In genomic region chr7:67135140-67135539, GRCm38 (mm10) we compare ENCODE assay signal across 32 mouse cellular contexts.
A peak's percentile ranks its signal among the peaks of the same experiment; 100 is the strongest.
DNase-seq lines count a peak whose midpoint lies in the region; ATAC-seq lines count a peak whose summit lies in the region.
"Had no signal": no experiment of that assay in that cellular context is flagged by ENCODE, and none has a peak within 500 bp of the region (broad histone marks: within the 10 kb centered on the region; RNA-seq: fewer than 3 reads in every experiment).

No protein-coding gene starts in this region.

- H3K27me3 ChIP-seq in embryonic facial prominence, embryonic 14.5 days (replicated peaks; ENCODE audit: control insufficient read depth, insufficient read depth, low read length) = no peaks in the 10 kb centered on the region
- H3K27me3 ChIP-seq in embryonic facial prominence, embryonic 10.5 days (replicated peaks; ENCODE audit: low read depth, poor library complexity, severe bottlenecking) = no peaks in the 10 kb centered on the region
- no peaks in the 10 kb centered on the region for H3K27me3 ChIP-seq in heart, embryonic 11.5 days (ENCODE audit: control insufficient read depth, insufficient read depth, low read length)
- H3K27me3 ChIP-seq: embryonic facial prominence, embryonic 15.5 days; forebrain, embryonic 12.5 days; hindbrain, embryonic 13.5 days; limb, embryonic 12.5 days; liver, embryonic 12.5 days; midbrain, embryonic 13.5 days; neural tube, embryonic 13.5 days had no signal

- H3K4me1 ChIP-seq in embryonic facial prominence, embryonic 14.5 days (ENCODE audit: control insufficient read depth, insufficient read depth, low read length) = peaks cover 4% of the 10 kb centered on the region; the same call in 1 of the 2 replicates
- H3K4me1 ChIP-seq in embryonic facial prominence, embryonic 10.5 days = no peaks in the 10 kb centered on the region
- H3K4me1 ChIP-seq in heart, embryonic 11.5 days (ENCODE audit: control insufficient read depth, insufficient read depth, low read length) = peaks cover 20% of the 10 kb centered on the region
- H3K4me1 ChIP-seq: embryonic facial prominence, embryonic 15.5 days; forebrain, embryonic 12.5 days; hindbrain, embryonic 13.5 days; liver, embryonic 12.5 days; megakaryocyte, embryonic 14.5 days; midbrain, embryonic 13.5 days; neural tube, embryonic 13.5 days had no signal

- ATAC-seq in embryonic facial prominence, embryonic 14.5 days (ENCODE audit: low read depth) = no peak
- ATAC-seq in heart, embryonic 11.5 days (replicated peaks; ENCODE audit: insufficient number of reproducible peaks, low FRiP score, low TSS enrichment) = no peak
- peak; percentile 95 for ATAC-seq in granulocyte monocyte progenitor cell, adult 5-6 weeks (replicated peaks; ENCODE audit: poor library complexity, severe bottlenecking)
- ATAC-seq: intestine, postnatal 0 days; liver, embryonic 12.5 days; liver, postnatal 0 days; midbrain, embryonic 13.5 days had no signal

- H3K4me2 ChIP-seq in embryonic facial prominence, embryonic 14.5 days (ENCODE audit: low read depth, low read length) = no peak overlapping the region
- H3K4me2 ChIP-seq in heart, embryonic 11.5 days = no peak overlapping the region
- H3K4me2 ChIP-seq: embryonic facial prominence, embryonic 15.5 days; forebrain, embryonic 12.5 days; hindbrain, embryonic 13.5 days; limb, embryonic 12.5 days; liver, embryonic 12.5 days; midbrain, embryonic 13.5 days; neural tube, embryonic 13.5 days had no signal

- no peak overlapping the region for H3K9ac ChIP-seq in embryonic facial prominence, embryonic 14.5 days (ENCODE audit: low read depth, low read length)
- no peak overlapping the region for H3K9ac ChIP-seq in heart, embryonic 11.5 days (ENCODE audit: low read depth, low read length)
- H3K9ac ChIP-seq: embryonic facial prominence, embryonic 15.5 days; forebrain, embryonic 12.5 days; hindbrain, embryonic 13.5 days; limb, embryonic 12.5 days; liver, embryonic 12.5 days; liver, postnatal 0 days; midbrain, embryonic 13.5 days; neural tube, embryonic 13.5 days had no signal

- intact Hi-C loops in heart, postnatal 10 days (cut with DNase I) = no loop called here

- DNase-seq in embryonic facial prominence, embryonic 14.5 days (ENCODE audit: low spot score) = peak; percentile 24
- no peak for DNase-seq in embryonic facial prominence, embryonic 10.5 days (ENCODE audit: low spot score)
- DNase-seq in heart, postnatal 10 days = no peak
- peak; percentile 30 for DNase-seq in brain, adult 2 months (ENCODE audit: low read depth, low spot score)
- no peak for DNase-seq in embryo, embryonic 10 days (ENCODE audit: low spot score)
- DNase-seq in adrenal gland, adult 2 months = no peak
- DNase-seq: adrenal gland, postnatal 25 days; cerebellum, adult 8-10 months; cerebellum, postnatal 25 days; gastrocnemius, adult 2 months; gastrocnemius, postnatal 36 days; heart, postnatal 4 days; kidney, adult 9 months; kidney, postnatal 14 days; liver, postnatal 0 days; right cerebral cortex, postnatal 4 days; thymus, adult 18-20 months; thymus, postnatal 25 days had no signal

- no peak overlapping the region for H3K4me3 ChIP-seq in embryonic facial prominence, embryonic 14.5 days (ENCODE audit: low read depth, low read length)
- H3K4me3 ChIP-seq in embryonic facial prominence, embryonic 10.5 days = no peak overlapping the region
- H3K4me3 ChIP-seq in heart, embryonic 11.5 days (ENCODE audit: low read depth, low read length) = no peak overlapping the region
- H3K4me3 ChIP-seq: embryonic facial prominence, embryonic 15.5 days; forebrain, embryonic 12.5 days; gastrocnemius, adult 2 months; hindbrain, embryonic 13.5 days; left cerebral cortex, adult 2 months; limb, embryonic 12.5 days; liver, embryonic 12.5 days; megakaryocyte, embryonic 14.5 days; midbrain, embryonic 13.5 days; neural tube, embryonic 13.5 days had no signal

- no peak overlapping the region for H3K27ac ChIP-seq in embryonic facial prominence, embryonic 14.5 days (replicated peaks; ENCODE audit: low read depth, low read length)
- H3K27ac ChIP-seq in embryonic facial prominence, embryonic 10.5 days (replicated peaks) = no peak overlapping the region
- H3K27ac ChIP-seq in heart, embryonic 11.5 days (ENCODE audit: low read depth, low read length) = peak overlapping the region; percentile 35; the same call in 1 of the 2 replicates
- H3K27ac ChIP-seq: embryonic facial prominence, embryonic 15.5 days; forebrain, embryonic 12.5 days; gastrocnemius, adult 2 months; hindbrain, embryonic 13.5 days; left cerebral cortex, adult 2 months; limb, embryonic 12.5 days; liver, embryonic 12.5 days; midbrain, embryonic 13.5 days; neural tube, embryonic 13.5 days; stomach, postnatal 0 days had no signal

- H3K36me3 ChIP-seq in embryonic facial prominence, embryonic 14.5 days (ENCODE audit: control insufficient read depth, insufficient read depth, low read length) = no peaks in the 10 kb centered on the region
- H3K36me3 ChIP-seq in embryonic facial prominence, embryonic 10.5 days (replicated peaks) = no peaks in the 10 kb centered on the region
- H3K36me3 ChIP-seq in heart, embryonic 11.5 days (ENCODE audit: control insufficient read depth, insufficient read depth, low read length) = no peaks in the 10 kb centered on the region
- H3K36me3 ChIP-seq: embryonic facial prominence, embryonic 15.5 days; forebrain, embryonic 12.5 days; G1E; hindbrain, embryonic 13.5 days; limb, embryonic 12.5 days; liver, embryonic 12.5 days; midbrain, embryonic 13.5 days; neural tube, embryonic 13.5 days had no signal

- WGBS in embryonic facial prominence, embryonic 14.5 days = 43% methylated on average over 2 of the region's 2 CpGs
- WGBS in embryonic facial prominence, embryonic 10.5 days = 82% methylated on average over 2 of the region's 2 CpGs
- 25% methylated on average over 2 of the region's 2 CpGs for WGBS in heart, embryonic 11.5 days (ENCODE audit: insufficient replicate concordance)

- H3K9me3 ChIP-seq in embryonic facial prominence, embryonic 14.5 days (ENCODE audit: control insufficient read depth, low read length) = no peaks in the 10 kb centered on the region
- H3K9me3 ChIP-seq in embryonic facial prominence, embryonic 10.5 days = no peaks in the 10 kb centered on the region
- H3K9me3 ChIP-seq in heart, embryonic 11.5 days (replicated peaks; ENCODE audit: control insufficient read depth, low read length) = no peaks in the 10 kb centered on the region
- H3K9me3 ChIP-seq: embryonic facial prominence, embryonic 15.5 days; forebrain, embryonic 12.5 days; G1E; hindbrain, embryonic 13.5 days; limb, embryonic 12.5 days; liver, embryonic 12.5 days; megakaryocyte, embryonic 14.5 days; midbrain, embryonic 13.5 days; neural tube, embryonic 13.5 days had no signal

Comparison
In these comparisons a context has a peak if more than half of its experiments do, and no peak if none do; other contexts are left out.
1. DNase-seq: peak in embryonic facial prominence, embryonic 14.5 days (single experiment) and brain, adult 2 months (single experiment); none in embryonic facial prominence, embryonic 10.5 days (single experiment), heart, postnatal 10 days (0 of 2), embryo, embryonic 10 days (single experiment) and adrenal gland, adult 2 months (single experiment).